Mouse (Mus musculus): Measurements from ENCODE around the gene Arrdc3. TPM values are rescaled to one million over a fixed set of nuclear protein-coding genes. Genes with fewer than 3 reads are reported as not detected.

Arrdc3 gene
- polyA plus RNA-seq, 1 experiment, result 9.2 TPM

GRCm38 (mm10) chr13:80920939-80921338 lies 37.8 kb downstream of the Arrdc3 start:
- H3K4me3 ChIP-seq, result no peak overlapping the region
- no peaks in the 10 kb centered on the region for H3K79me2 ChIP-seq (ENCODE audit: control insufficient read depth, insufficient read depth)
- H3K4me2 ChIP-seq (ENCODE audit: low read depth), result no peak overlapping the region
- no peaks in the 10 kb centered on the region for H3K27me3 ChIP-seq (ENCODE audit: control insufficient read depth, insufficient read depth, insufficient read length)
- no peaks in the 10 kb centered on the region for H3K36me3 ChIP-seq (ENCODE audit: control insufficient read depth, insufficient read depth)
- TF ChIP-seq MAX (IDR thresholded peaks at IDR 0.05; ENCODE audit: low read depth) (no peak), SRF (IDR thresholded peaks at IDR 0.05; ENCODE audit: control insufficient read depth, insufficient read length, low read depth) (no peak), TCF3 (IDR thresholded peaks at IDR 0.05; ENCODE audit: insufficient read length, low read depth) (no peak), TCF12 (IDR thresholded peaks at IDR 0.05; ENCODE audit: insufficient read depth, poor library complexity, severe bottlenecking) (no peak), POLR2A (IDR thresholded peaks at IDR 0.05; ENCODE audit: insufficient read length, low read depth) (no peak), CEBPB (IDR thresholded peaks at IDR 0.05; ENCODE audit: insufficient read depth, poor library complexity, severe bottlenecking) (no peak), REST (IDR thresholded peaks at IDR 0.05; ENCODE audit: insufficient read depth, insufficient read length) (no peak), MYOG (IDR thresholded peaks at IDR 0.05; ENCODE audit: control insufficient read depth in 1 of 3, insufficient read depth in 1 of 3, insufficient read length in 2 of 3, low read depth in 2 of 3) (no peak), MYOD1 (IDR thresholded peaks at IDR 0.05; ENCODE audit: control insufficient read depth in 1 of 3, insufficient read length in 2 of 3, low read depth in 2 of 3) (no peak), POLR2AphosphoS2 (IDR thresholded peaks at IDR 0.05; ENCODE audit: insufficient read length, low read depth) (no peak), USF1 (IDR thresholded peaks at IDR 0.05; ENCODE audit: low read depth) (no peak)
- no peak overlapping the region for H3ac ChIP-seq (ENCODE audit: control insufficient read depth, insufficient read length)

DNA sequence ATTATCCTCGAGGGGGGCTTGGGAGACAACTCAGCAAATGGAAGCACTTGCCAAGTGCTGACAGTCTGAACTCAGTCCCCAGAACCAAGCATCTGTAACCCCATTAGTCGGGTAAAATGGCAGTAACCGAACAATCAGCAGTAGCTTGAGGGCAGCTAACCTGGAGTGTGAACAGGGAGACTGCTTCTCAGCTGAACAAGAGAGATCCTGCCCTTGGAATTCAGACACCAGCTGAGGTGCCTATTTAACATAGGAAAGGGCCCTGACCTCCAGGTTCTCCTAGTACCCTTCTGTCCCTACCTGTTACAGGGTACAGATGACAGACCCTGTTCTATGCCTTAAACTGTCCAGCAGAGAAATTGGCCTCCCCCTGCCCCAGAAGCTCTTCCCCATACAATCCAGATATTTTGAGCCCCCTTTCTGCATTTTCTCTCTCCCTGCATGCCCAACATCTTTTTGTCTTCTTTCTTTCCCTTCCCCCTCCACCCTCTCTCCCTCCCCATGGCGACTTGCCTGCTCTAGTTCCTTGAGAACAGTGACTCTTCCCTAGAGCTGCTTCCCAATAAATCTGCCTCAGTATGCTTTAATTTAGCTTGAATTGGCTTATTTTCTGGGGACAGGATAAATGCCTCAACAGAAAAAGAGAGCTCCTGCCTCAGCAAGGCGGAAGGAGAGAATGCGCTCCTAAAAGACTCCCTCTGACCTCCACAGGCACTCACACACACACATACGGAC lies 38.6 kb downstream of the Arrdc3 start:
- H3K36me3 ChIP-seq (ENCODE audit: control insufficient read depth, insufficient read depth), result no peaks in the 10 kb centered on the region
- no peaks in the 10 kb centered on the region for H3K79me2 ChIP-seq (ENCODE audit: control insufficient read depth, insufficient read depth)
- no peak overlapping the region for H3K4me3 ChIP-seq
- TF ChIP-seq CEBPB (IDR thresholded peaks at IDR 0.05; ENCODE audit: insufficient read depth, poor library complexity, severe bottlenecking) (no peak), MYOD1 (IDR thresholded peaks at IDR 0.05; ENCODE audit: control insufficient read depth in 1 of 3, insufficient read length in 2 of 3, low read depth in 2 of 3) (no peak), POLR2A (IDR thresholded peaks at IDR 0.05; ENCODE audit: insufficient read length, low read depth) (no peak), SRF (IDR thresholded peaks at IDR 0.05; ENCODE audit: control insufficient read depth, insufficient read length, low read depth) (no peak), MYOG (IDR thresholded peaks at IDR 0.05; ENCODE audit: control insufficient read depth in 1 of 3, insufficient read depth in 1 of 3, insufficient read length in 2 of 3, low read depth in 2 of 3) (no peak), MAX (IDR thresholded peaks at IDR 0.05; ENCODE audit: low read depth) (no peak), TCF3 (IDR thresholded peaks at IDR 0.05; ENCODE audit: insufficient read length, low read depth) (no peak), POLR2AphosphoS2 (IDR thresholded peaks at IDR 0.05; ENCODE audit: insufficient read length, low read depth) (no peak), E2F4 (IDR thresholded peaks at IDR 0.05; ENCODE audit: insufficient read depth) (no peak), TCF12 (IDR thresholded peaks at IDR 0.05; ENCODE audit: insufficient read depth, poor library complexity, severe bottlenecking) (no peak), REST (IDR thresholded peaks at IDR 0.05; ENCODE audit: insufficient read depth, insufficient read length) (no peak), USF1 (IDR thresholded peaks at IDR 0.05; ENCODE audit: low read depth) (no peak)
- no peaks in the 10 kb centered on the region for H3K27me3 ChIP-seq (ENCODE audit: control insufficient read depth, insufficient read depth, insufficient read length)
- no peak overlapping the region for H3K4me2 ChIP-seq (ENCODE audit: low read depth)
- H3ac ChIP-seq (ENCODE audit: control insufficient read depth, insufficient read length), result no peak overlapping the region

DNA sequence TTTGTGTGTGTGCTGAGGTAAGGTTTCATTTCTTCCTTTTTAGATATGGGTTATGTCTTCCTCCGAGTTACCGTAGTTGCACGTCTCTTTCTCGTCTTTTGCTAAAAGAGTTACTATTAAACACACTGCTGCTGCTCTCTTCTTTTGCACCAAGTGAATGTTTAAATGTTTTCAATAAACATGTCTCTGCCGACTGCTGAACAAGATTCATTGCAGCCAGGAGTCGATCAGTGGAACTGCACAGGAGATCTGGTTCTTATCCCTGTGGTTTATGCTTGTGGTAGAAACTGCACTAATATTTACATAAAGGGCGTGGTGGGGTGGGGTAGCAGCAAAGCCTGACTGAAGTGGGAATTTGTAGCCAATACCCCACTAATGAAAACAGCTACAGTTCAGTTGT lies 45.0 kb downstream of the Arrdc3 start:
- TF ChIP-seq MYOG (IDR thresholded peaks at IDR 0.05; ENCODE audit: control insufficient read depth in 1 of 3, insufficient read depth in 1 of 3, insufficient read length in 2 of 3, low read depth in 2 of 3), result no peak
- no peak for TF ChIP-seq MAX (IDR thresholded peaks at IDR 0.05; ENCODE audit: low read depth)
- no peak for TF ChIP-seq USF1 (IDR thresholded peaks at IDR 0.05; ENCODE audit: low read depth)
- TF ChIP-seq CEBPB (IDR thresholded peaks at IDR 0.05; ENCODE audit: insufficient read depth, poor library complexity, severe bottlenecking), result no peak
- Histone ChIP-seq H3K79me2 (ENCODE audit: control insufficient read depth, insufficient read depth) (no peaks in the 10 kb centered on the region), H3K4me3 (no peak overlapping the region), H3K4me2 (ENCODE audit: low read depth) (peak overlapping the region; percentile 14), H3K27me3 (ENCODE audit: control insufficient read depth, insufficient read depth, insufficient read length) (no peaks in the 10 kb centered on the region), H3ac (ENCODE audit: control insufficient read depth, insufficient read length) (no peak overlapping the region), H3K36me3 (ENCODE audit: control insufficient read depth, insufficient read depth) (no peaks in the 10 kb centered on the region)

DNA sequence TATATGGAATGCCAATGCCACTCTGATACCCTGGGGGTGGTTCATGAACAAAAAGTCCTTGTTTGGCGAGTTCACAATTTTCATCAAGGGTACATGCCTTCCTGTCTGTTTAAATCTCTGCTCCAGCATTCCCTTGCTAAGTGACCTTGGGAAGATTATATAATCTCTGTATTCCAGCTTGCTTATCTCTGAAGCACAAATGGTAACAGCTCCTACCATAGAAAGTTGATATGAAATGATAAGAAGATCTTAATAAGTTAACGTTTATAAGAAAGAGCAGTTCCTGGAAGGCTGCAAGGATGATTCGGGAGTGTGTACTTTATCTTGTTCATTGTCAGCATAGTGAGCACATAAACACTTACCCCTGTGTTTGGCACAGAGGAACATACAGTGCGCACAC lies 46.8 kb downstream of the Arrdc3 start:
- H3K79me2 ChIP-seq (ENCODE audit: control insufficient read depth, insufficient read depth), result no peaks in the 10 kb centered on the region
- no peak for TF ChIP-seq TCF3 (IDR thresholded peaks at IDR 0.05; ENCODE audit: insufficient read length, low read depth)
- no peak for TF ChIP-seq TCF12 (IDR thresholded peaks at IDR 0.05; ENCODE audit: insufficient read depth, poor library complexity, severe bottlenecking)
- TF ChIP-seq E2F4 (IDR thresholded peaks at IDR 0.05; ENCODE audit: insufficient read depth), result no peak
- TF ChIP-seq MAX (IDR thresholded peaks at IDR 0.05; ENCODE audit: low read depth), result no peak
- TF ChIP-seq POLR2A (IDR thresholded peaks at IDR 0.05; ENCODE audit: insufficient read length, low read depth), result no peak
- TF ChIP-seq POLR2AphosphoS2 (IDR thresholded peaks at IDR 0.05; ENCODE audit: insufficient read length, low read depth), result no peak
- TF ChIP-seq USF1 (IDR thresholded peaks at IDR 0.05; ENCODE audit: low read depth), result no peak
- no peak for TF ChIP-seq REST (IDR thresholded peaks at IDR 0.05; ENCODE audit: insufficient read depth, insufficient read length)
- no peak for TF ChIP-seq MYOD1 (IDR thresholded peaks at IDR 0.05; ENCODE audit: control insufficient read depth in 1 of 3, insufficient read length in 2 of 3, low read depth in 2 of 3)
- TF ChIP-seq SRF (IDR thresholded peaks at IDR 0.05; ENCODE audit: control insufficient read depth, insufficient read length, low read depth), result no peak
- no peak for TF ChIP-seq MYOG (IDR thresholded peaks at IDR 0.05; ENCODE audit: control insufficient read depth in 1 of 3, insufficient read depth in 1 of 3, insufficient read length in 2 of 3, low read depth in 2 of 3)
- TF ChIP-seq CEBPB (IDR thresholded peaks at IDR 0.05; ENCODE audit: insufficient read depth, poor library complexity, severe bottlenecking), result no peak

More for the DNA sequence above, 46.8 kb downstream of the Arrdc3 start:
- Histone ChIP-seq H3K4me2 (ENCODE audit: low read depth) (no peak overlapping the region), H3K4me3 (no peak overlapping the region), H3K27me3 (ENCODE audit: control insufficient read depth, insufficient read depth, insufficient read length) (no peaks in the 10 kb centered on the region), H3ac (ENCODE audit: control insufficient read depth, insufficient read length) (no peak overlapping the region), H3K36me3 (ENCODE audit: control insufficient read depth, insufficient read depth) (no peaks in the 10 kb centered on the region)

All from myocyte (in vitro differentiated cells).